Mouse (Mus musculus): ENCODE measurements around the gene Mybpc3. TPM values are rescaled to one million over a fixed set of nuclear protein-coding genes. Genes with fewer than 3 reads are reported as not detected.

Mybpc3 gene
- polyA plus RNA-seq, 2 experiments: 0.12 to 0.29 TPM

DNA sequence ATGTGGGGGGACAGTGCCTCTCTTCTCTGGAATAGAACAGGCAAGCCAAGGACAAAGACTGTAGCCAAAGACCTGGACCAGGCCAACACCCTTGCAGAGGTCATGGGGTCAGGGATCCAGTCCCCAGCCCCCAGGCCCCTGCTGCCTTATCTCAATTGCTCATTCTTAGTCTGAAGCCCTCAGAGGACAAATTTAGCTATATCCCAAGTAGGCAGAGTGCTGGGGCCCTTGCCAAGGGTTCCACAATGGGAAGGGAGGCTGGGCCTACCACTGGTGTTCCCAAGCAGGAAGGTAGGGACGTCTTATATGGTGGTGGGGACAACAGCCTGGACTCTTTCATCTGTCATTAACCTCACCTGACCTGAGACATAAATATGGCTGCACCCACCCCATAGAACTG is 703 bp downstream of the Mybpc3 start:
- no peaks in the 10 kb centered on the region for H3K4me1 ChIP-seq (ENCODE audit: control insufficient read depth, insufficient read depth, low read length)
- no peak overlapping the region for H3K9ac ChIP-seq (ENCODE audit: low read depth, low read length, severe bottlenecking)
- H3K4me2 ChIP-seq (replicated peaks; ENCODE audit: low read depth, low read length, severe bottlenecking): no peak overlapping the region
- no peak for TF ChIP-seq POLR2A (IDR thresholded peaks at IDR 0.05; ENCODE audit: borderline replicate concordance, extremely low read depth, insufficient read depth, insufficient read length)
- no peak for DNase-seq (ENCODE audit: low spot score)
- H3K4me3 ChIP-seq (replicated peaks; ENCODE audit: low read length): no peak overlapping the region
- no peak for ATAC-seq (ENCODE audit: low FRiP score, low read depth)
- no peaks in the 10 kb centered on the region for H3K36me3 ChIP-seq (ENCODE audit: control insufficient read depth, insufficient read depth, low read length)
- WGBS: 62% methylated on average over 1 of the region's 1 CpGs
- no peaks in the 10 kb centered on the region for H3K9me3 ChIP-seq (ENCODE audit: control insufficient read depth, low read length)
- no peak overlapping the region for H3K27ac ChIP-seq (replicated peaks; ENCODE audit: low read depth, low read length)
- H3K27me3 ChIP-seq (ENCODE audit: control insufficient read depth, insufficient read depth, low read length): no peaks in the 10 kb centered on the region

- TF ChIP-seq POLR2A (IDR thresholded peaks at IDR 0.05; ENCODE audit: borderline replicate concordance, extremely low read depth, insufficient read depth, insufficient read length): no peak
- Histone ChIP-seq H3K4me3 (replicated peaks; ENCODE audit: low read length) (no peak overlapping the region), H3K9ac (ENCODE audit: low read depth, low read length, severe bottlenecking) (no peak overlapping the region), H3K4me2 (replicated peaks; ENCODE audit: low read depth, low read length, severe bottlenecking) (no peak overlapping the region), H3K36me3 (ENCODE audit: control insufficient read depth, insufficient read depth, low read length) (no peaks in the 10 kb centered on the region), H3K9me3 (ENCODE audit: control insufficient read depth, low read length) (no peaks in the 10 kb centered on the region), H3K27me3 (ENCODE audit: control insufficient read depth, insufficient read depth, low read length) (no peaks in the 10 kb centered on the region), H3K4me1 (ENCODE audit: control insufficient read depth, insufficient read depth, low read length) (no peaks in the 10 kb centered on the region), H3K27ac (replicated peaks; ENCODE audit: low read depth, low read length) (no peak overlapping the region)
- WGBS: 92% methylated on average over 19 of the region's 19 CpGs
- DNase-seq (ENCODE audit: low spot score): no peak
- no peak for ATAC-seq (ENCODE audit: low FRiP score, low read depth)
Measured at GRCm38 (mm10) chr2:91119061-91119460, 1.1 kb downstream of the Mybpc3 start.

GRCm38 (mm10) chr2:91119551-91119950 is 1.6 kb downstream of the Mybpc3 start:
- no peak for ATAC-seq (ENCODE audit: low FRiP score, low read depth)
- WGBS: 81% methylated on average over 6 of the region's 6 CpGs
- no peak overlapping the region for H3K4me3 ChIP-seq (replicated peaks; ENCODE audit: low read length)

DNA sequence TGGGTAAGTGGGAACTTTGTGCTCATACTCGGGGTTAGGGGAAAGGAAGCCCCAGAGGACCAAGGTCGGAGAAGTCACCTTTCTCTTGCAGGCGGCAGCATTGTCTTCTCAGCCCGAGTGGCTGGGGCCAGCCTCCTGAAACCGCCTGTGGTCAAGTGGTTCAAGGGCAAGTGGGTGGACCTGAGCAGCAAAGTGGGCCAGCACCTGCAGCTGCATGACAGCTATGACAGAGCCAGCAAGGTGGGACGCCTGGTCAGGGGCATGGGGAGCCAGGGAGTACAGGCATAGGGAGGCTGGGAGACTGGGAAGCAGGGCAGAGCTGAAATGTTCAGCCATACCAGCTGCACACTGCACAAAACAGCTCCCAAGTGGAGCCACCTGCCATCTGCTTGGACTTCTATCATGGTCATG is 2.3 kb downstream of the Mybpc3 start:
- DNase-seq (ENCODE audit: low spot score) (no peak), ATAC-seq (ENCODE audit: low FRiP score, low read depth) (no peak)
- Histone ChIP-seq H3K4me2 (replicated peaks; ENCODE audit: low read depth, low read length, severe bottlenecking) (no peak overlapping the region), H3K9ac (ENCODE audit: low read depth, low read length, severe bottlenecking) (no peak overlapping the region), H3K27me3 (ENCODE audit: control insufficient read depth, insufficient read depth, low read length) (no peaks in the 10 kb centered on the region), H3K27ac (replicated peaks; ENCODE audit: low read depth, low read length) (no peak overlapping the region), H3K9me3 (ENCODE audit: control insufficient read depth, low read length) (no peaks in the 10 kb centered on the region), H3K36me3 (ENCODE audit: control insufficient read depth, insufficient read depth, low read length) (no peaks in the 10 kb centered on the region), H3K4me1 (ENCODE audit: control insufficient read depth, insufficient read depth, low read length) (no peaks in the 10 kb centered on the region), H3K4me3 (replicated peaks; ENCODE audit: low read length) (no peak overlapping the region)
- 69% methylated on average over 6 of the region's 6 CpGs for WGBS
- no peak for TF ChIP-seq POLR2A (IDR thresholded peaks at IDR 0.05; ENCODE audit: borderline replicate concordance, extremely low read depth, insufficient read depth, insufficient read length)

More at GRCm38 (mm10) chr2:91119551-91119950, 1.6 kb downstream of the Mybpc3 start:
- Histone ChIP-seq H3K36me3 (ENCODE audit: control insufficient read depth, insufficient read depth, low read length) (no peaks in the 10 kb centered on the region), H3K4me2 (replicated peaks; ENCODE audit: low read depth, low read length, severe bottlenecking) (no peak overlapping the region), H3K9me3 (ENCODE audit: control insufficient read depth, low read length) (no peaks in the 10 kb centered on the region), H3K4me1 (ENCODE audit: control insufficient read depth, insufficient read depth, low read length) (no peaks in the 10 kb centered on the region), H3K27me3 (ENCODE audit: control insufficient read depth, insufficient read depth, low read length) (no peaks in the 10 kb centered on the region), H3K27ac (replicated peaks; ENCODE audit: low read depth, low read length) (no peak overlapping the region), H3K9ac (ENCODE audit: low read depth, low read length, severe bottlenecking) (no peak overlapping the region)
- no peak for DNase-seq (ENCODE audit: low spot score)
- no peak for TF ChIP-seq POLR2A (IDR thresholded peaks at IDR 0.05; ENCODE audit: borderline replicate concordance, extremely low read depth, insufficient read depth, insufficient read length)

- ATAC-seq (ENCODE audit: low FRiP score, low read depth) (no peak), DNase-seq (ENCODE audit: low spot score) (no peak)
- Histone ChIP-seq H3K9me3 (ENCODE audit: control insufficient read depth, low read length) (no peaks in the 10 kb centered on the region), H3K27ac (replicated peaks; ENCODE audit: low read depth, low read length) (no peak overlapping the region), H3K4me1 (ENCODE audit: control insufficient read depth, insufficient read depth, low read length) (no peaks in the 10 kb centered on the region), H3K4me2 (replicated peaks; ENCODE audit: low read depth, low read length, severe bottlenecking) (no peak overlapping the region), H3K27me3 (ENCODE audit: control insufficient read depth, insufficient read depth, low read length) (no peaks in the 10 kb centered on the region), H3K4me3 (replicated peaks; ENCODE audit: low read length) (no peak overlapping the region), H3K36me3 (ENCODE audit: control insufficient read depth, insufficient read depth, low read length) (no peaks in the 10 kb centered on the region), H3K9ac (ENCODE audit: low read depth, low read length, severe bottlenecking) (no peak overlapping the region)
- TF ChIP-seq POLR2A (IDR thresholded peaks at IDR 0.05; ENCODE audit: borderline replicate concordance, extremely low read depth, insufficient read depth, insufficient read length): no peak
- 79% methylated on average over 6 of the region's 6 CpGs for WGBS
Measured at GRCm38 (mm10) chr2:91121011-91121410, 3.1 kb downstream of the Mybpc3 start.

- H3K9ac ChIP-seq (ENCODE audit: low read depth, low read length, severe bottlenecking): no peak overlapping the region
- no peaks in the 10 kb centered on the region for H3K9me3 ChIP-seq (ENCODE audit: control insufficient read depth, low read length)
- no peak overlapping the region for H3K27ac ChIP-seq (replicated peaks; ENCODE audit: low read depth, low read length)
- H3K4me1 ChIP-seq (ENCODE audit: control insufficient read depth, insufficient read depth, low read length): no peaks in the 10 kb centered on the region
- DNase-seq (ENCODE audit: low spot score): no peak
- H3K4me2 ChIP-seq (replicated peaks; ENCODE audit: low read depth, low read length, severe bottlenecking): no peak overlapping the region
- H3K4me3 ChIP-seq (replicated peaks; ENCODE audit: low read length): no peak overlapping the region
- H3K36me3 ChIP-seq (ENCODE audit: control insufficient read depth, insufficient read depth, low read length): no peaks in the 10 kb centered on the region
- WGBS: 52% methylated on average over 8 of the region's 8 CpGs
- no peak for TF ChIP-seq POLR2A (IDR thresholded peaks at IDR 0.05; ENCODE audit: borderline replicate concordance, extremely low read depth, insufficient read depth, insufficient read length)
- ATAC-seq (ENCODE audit: low FRiP score, low read depth): no peak
- H3K27me3 ChIP-seq (ENCODE audit: control insufficient read depth, insufficient read depth, low read length): no peaks in the 10 kb centered on the region
Measured at GRCm38 (mm10) chr2:91121497-91121896, 3.6 kb downstream of the Mybpc3 start.

All from limb, embryonic 14.5 days (tissue).